Mouse (Mus musculus): ENCODE measurements at regions not wholly inside any gene's neighbourhood (a gene's known extent, or its start where the extent isn't known, plus 50 kb on each side); places are given as distances from the start of the nearest gene placed in this dataset.

- no peak for DNase-seq (ENCODE audit: low read depth, low spot score)
Observed at GRCm38 (mm10) chr13:97423298-97423817, 182.5 kb downstream of the Enc1 start.

DNA sequence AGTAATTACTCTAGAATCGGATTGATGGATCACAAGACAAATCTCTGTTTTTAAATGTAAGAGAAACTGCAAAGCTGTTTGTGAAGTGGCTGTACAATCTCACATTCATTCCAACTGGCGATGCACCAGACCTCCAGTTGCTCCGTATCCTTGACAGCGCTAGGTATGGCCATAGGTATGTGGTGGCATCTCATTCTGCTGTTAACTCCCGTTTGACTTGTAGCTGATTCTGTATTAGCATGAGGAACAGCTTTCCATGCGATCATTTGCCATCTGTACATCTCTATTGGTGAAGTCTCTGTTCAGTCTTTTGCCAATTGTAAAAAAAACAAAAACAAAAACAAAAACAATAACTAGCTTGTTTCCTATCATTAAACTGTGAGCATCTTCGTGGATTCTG lies 182.0 kb downstream of the Enc1 start:
- DNase-seq (ENCODE audit: low read depth, low spot score): no peak

- no peak for DNase-seq (ENCODE audit: low read depth, low spot score)
Observed at GRCm38 (mm10) chr13:97421831-97422230, 180.9 kb downstream of the Enc1 start.

- no peak for DNase-seq (ENCODE audit: low read depth, low spot score)
Observed at GRCm38 (mm10) chr13:97420773-97421172, 179.9 kb downstream of the Enc1 start.

GRCm38 (mm10) chr13:97419100-97419499 lies 178.2 kb downstream of the Enc1 start:
- DNase-seq (ENCODE audit: low read depth, low spot score): no peak

- no peak for DNase-seq (ENCODE audit: low read depth, low spot score)
Observed at GRCm38 (mm10) chr13:97418681-97419080, 177.8 kb downstream of the Enc1 start.

GRCm38 (mm10) chr13:97418081-97418480 lies 177.2 kb downstream of the Enc1 start:
- DNase-seq (ENCODE audit: low read depth, low spot score): no peak

- no peak for DNase-seq (ENCODE audit: low read depth, low spot score)
Observed at GRCm38 (mm10) chr13:97415927-97416709, 175.2 kb downstream of the Enc1 start.

DNA sequence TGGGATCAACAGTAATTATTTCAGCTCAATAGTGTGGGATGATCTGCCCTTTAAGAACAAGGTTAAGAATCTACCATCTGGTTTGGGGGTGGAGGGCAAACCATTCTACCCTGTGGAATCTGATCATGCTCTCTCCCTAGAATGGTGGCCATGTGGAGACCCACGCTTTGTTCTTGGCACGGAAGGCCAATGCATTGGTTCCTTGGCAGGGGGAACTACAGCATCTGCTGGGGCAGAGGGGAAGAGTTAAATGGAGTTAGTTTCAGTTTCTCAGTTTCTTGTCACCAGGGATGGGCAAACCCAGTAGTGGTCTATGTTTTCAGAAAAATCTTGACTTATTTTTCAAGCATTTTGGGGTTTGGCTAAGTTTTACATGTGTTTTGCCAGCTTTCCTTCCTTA lies 174.5 kb downstream of the Enc1 start:
- DNase-seq (ENCODE audit: low read depth, low spot score): no peak

GRCm38 (mm10) chr13:97412151-97412550 lies 171.2 kb downstream of the Enc1 start:
- no peak for DNase-seq (ENCODE audit: low read depth, low spot score)

DNA sequence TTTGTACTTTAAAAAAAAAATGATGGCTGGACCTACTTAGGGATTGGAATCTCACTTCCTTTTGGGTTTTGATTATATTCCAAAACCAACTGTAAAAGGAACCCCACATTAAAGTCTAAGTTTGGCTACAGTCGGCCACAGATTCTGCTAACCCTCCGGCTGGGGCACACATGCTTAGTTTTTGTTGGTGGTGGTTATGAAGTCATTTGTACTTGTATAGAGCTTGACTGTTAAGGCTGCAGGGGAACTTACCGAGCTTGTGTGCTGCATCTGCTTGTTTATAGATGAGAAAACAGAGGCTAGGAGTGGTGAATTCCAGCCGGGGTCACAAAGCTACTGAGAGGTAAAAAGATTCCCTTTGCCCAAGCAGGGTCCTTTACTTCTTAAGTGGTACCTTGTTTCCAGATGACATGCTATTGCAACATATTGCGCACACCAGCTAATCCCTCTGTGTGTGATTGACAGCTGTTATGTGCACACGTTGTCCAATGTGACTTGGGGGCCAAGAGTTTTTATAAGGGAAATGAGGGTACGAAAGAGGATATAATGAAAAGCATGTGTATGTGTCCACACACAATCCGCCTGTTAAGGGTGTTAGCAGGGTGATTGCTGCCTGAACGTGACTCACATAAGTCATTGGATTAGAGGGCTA lies 169.8 kb downstream of the Enc1 start:
- DNase-seq (ENCODE audit: low read depth, low spot score): no peak

DNA sequence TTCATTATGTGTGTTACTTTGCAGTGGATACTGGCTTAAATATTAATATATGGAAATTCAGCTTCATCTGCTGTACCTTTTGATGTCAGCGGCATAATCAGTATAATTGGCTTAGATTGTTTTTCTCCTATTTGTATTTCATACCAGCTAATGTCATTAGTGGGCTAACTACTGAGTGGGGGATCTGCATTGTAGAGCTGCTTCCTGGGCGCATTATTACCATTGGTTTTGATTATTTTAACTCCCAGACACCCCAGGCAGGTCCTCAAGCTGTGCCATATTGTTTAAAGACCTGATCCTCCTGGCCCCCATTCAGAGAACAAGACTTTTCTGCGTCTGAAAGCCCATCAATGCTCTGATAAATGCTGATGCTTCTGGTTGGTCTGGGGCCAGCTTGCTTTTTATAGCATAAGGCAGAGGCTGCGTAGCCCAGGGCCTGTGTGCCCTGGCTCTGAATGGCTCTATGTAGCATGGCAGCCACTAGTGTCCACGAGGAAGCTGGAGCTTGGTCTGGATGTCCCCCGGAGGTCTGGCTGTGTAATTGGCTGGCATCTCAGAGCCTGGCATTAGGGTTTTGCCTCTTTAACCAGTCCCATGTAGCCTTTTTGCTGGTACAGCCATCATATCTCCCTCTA lies 169.1 kb downstream of the Enc1 start:
- DNase-seq (ENCODE audit: low read depth, low spot score): no peak

GRCm38 (mm10) chr13:97409291-97409780 lies 168.4 kb downstream of the Enc1 start:
- no peak for DNase-seq (ENCODE audit: low read depth, low spot score)

- DNase-seq (ENCODE audit: low read depth, low spot score): no peak
Observed at GRCm38 (mm10) chr13:97408414-97409290, 167.7 kb downstream of the Enc1 start.

GRCm38 (mm10) chr13:97407773-97408172 lies 166.9 kb downstream of the Enc1 start:
- no peak for DNase-seq (ENCODE audit: low read depth, low spot score)

DNA sequence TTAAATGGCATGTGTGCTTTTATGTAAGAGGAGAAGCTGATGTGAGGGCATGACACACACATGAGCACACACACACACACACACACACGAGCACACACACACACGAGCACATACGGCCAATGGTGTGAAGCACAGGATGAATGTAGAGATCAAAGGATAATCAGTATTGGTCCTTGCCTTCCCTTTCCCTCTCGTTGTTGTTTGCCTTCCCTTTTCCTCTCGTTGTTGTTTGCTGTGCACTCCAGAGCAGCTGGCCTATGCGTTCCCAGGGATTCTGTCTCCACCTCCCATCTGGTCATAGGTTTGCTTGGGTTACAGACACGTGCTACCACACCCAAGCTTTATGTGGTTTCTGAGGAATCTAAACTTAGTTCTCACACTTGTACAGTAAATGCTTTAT lies 165.8 kb downstream of the Enc1 start:
- no peak for DNase-seq (ENCODE audit: low read depth, low spot score)

- no peak for DNase-seq (ENCODE audit: low read depth, low spot score)
Observed at GRCm38 (mm10) chr13:97402164-97402761, 161.4 kb downstream of the Enc1 start.

DNA sequence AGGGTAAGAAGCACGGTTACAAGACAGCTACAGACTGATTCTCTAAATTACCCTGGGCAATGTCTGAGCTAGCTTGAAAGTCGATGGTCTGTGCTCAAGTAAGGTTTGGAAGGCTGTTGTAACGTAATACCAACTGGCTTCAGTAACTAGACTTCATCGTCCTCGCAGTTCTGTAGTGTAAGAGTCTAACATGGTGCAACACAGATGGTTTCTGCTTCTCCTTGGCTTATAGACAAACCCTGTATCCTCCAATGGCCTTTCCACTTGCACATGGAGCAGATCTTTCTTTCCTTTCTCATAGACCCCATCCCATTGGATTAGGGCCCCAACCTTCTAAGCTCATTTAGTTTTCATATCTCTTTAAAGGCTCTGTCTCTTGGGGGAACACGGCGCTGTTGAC lies 160.7 kb downstream of the Enc1 start:
- no peak for DNase-seq (ENCODE audit: low read depth, low spot score)

DNA sequence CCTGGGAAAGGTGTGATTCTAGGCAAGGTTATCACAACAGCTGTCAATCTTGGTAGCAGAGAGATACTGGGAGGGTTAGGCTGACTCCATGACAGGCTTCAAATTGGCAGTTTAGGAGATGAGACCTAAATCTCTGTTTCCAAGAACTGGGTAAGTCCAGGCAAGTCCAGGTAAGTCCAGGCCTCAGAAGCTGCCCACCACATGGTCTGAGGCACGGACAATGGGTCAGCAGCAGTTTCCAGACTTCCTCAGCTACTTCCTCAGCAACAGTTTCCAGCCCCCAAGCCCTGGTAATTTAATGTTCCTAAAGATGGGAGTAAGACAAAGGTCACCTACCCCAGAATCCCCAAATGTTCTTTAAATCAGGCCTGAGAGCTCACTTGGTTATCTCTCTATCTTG lies 157.1 kb downstream of the Enc1 start:
- DNase-seq (ENCODE audit: low read depth, low spot score): no peak

DNA sequence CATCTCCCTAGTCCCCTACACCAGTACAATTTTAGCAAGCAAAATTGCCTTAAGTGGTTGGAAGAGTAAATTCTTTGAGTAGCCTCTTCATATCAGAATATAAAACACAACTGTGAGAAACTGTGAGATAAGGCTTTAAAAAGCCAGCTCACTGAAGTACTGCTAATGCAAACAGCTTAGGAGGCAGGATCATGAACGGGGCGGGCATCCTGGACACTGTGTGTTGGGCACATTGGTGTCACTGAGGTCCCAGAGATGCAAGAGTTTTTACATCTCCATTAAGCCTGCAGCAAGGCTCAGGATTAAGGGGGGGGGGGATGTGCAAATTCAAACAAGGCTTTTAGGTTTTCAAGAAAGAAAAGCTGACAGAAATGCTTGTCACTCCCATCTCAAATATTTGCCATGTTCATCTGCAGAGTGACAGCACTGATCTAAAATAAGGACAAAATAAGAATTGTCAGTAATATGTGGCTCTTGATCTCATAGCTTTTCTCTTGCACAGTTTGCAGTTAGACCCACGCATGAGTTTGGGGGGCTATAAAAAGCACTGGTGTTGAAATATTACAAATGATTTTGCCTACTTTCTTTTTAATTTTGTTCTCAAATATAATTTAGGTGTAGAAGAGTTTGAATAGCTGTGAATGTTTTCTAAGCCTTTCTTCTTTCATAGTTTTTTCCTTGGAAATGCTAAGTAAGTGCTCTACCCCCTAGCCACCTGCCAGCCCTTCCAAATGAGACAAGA lies 156.2 kb downstream of the Enc1 start:
- no peak for DNase-seq (ENCODE audit: low read depth, low spot score)

All from telencephalon, adult 2 months (tissue).